Mouse (Mus musculus) midbrain, embryonic 14.5 days (tissue): ENCODE data around the gene Ctrc. TPM values are rescaled to one million over a fixed set of nuclear protein-coding genes. Genes with fewer than 3 reads are reported as not detected.
A peak's percentile ranks its signal among the peaks of the same experiment; 100 is the strongest.

ENCODE experiments used
- ATAC-seq: fragments of 200-750 bp; cut with Nextera tagmentation; 2 replicates; pipeline ENCODE4 v1.8.0; 2017; ENCODE audit warnings: moderate number of reproducible peaks, moderate library complexity; ENCODE audit not compliant: low FRiP score, low TSS enrichment
- DNase-seq: peaks from one replicate; pipeline ENCODE4 v3.0.0-alpha.2; 2015
- H3K27ac ChIP-seq: fragments of 300-500 bp; sonication (generic); replicated peaks from 2 replicates; pipeline ENCODE4 v1.5.1; 2014; ENCODE audit warnings: mild to moderate bottlenecking, low read depth, low read length, moderate library complexity
- H3K27me3 ChIP-seq: fragments of 300-500 bp; sonication (generic); 2 replicates; pipeline ENCODE4 v1.6.1; 2014; ENCODE audit warnings: low read length, control low read depth, mixed read lengths; ENCODE audit not compliant: control insufficient read depth, insufficient read depth
- H3K36me3 ChIP-seq: fragments of 300-500 bp; sonication (generic); 2 replicates; pipeline ENCODE4 v1.6.1; 2014; ENCODE audit warnings: low read length, control low read depth; ENCODE audit not compliant: control insufficient read depth, insufficient read depth
- H3K4me1 ChIP-seq: fragments of 300-500 bp; sonication (generic); 2 replicates; pipeline ENCODE4 v1.6.1; 2014; ENCODE audit warnings: mild to moderate bottlenecking, antibody characterized with exemption, low read length, control low read depth; ENCODE audit not compliant: control insufficient read depth, insufficient read depth
- H3K4me2 ChIP-seq: fragments of 300-500 bp; sonication (generic); 2 replicates; pipeline ENCODE4 v1.6.1; 2014; ENCODE audit warnings: mild to moderate bottlenecking, low read length, moderate library complexity
- H3K4me3 ChIP-seq: fragments of 300-500 bp; sonication (generic); replicated peaks from 2 replicates; pipeline ENCODE4 v1.5.1; 2014; ENCODE audit warnings: low read depth, low read length
- H3K9ac ChIP-seq: fragments of 300-500 bp; sonication (generic); replicated peaks from 2 replicates; pipeline ENCODE4 v1.6.1; 2014; ENCODE audit warnings: mild to moderate bottlenecking, low read length, moderate library complexity
- H3K9me3 ChIP-seq: fragments of 300-500 bp; sonication (generic); 2 replicates; pipeline ENCODE4 v1.6.1; 2016; ENCODE audit warnings: low read length, control low read depth, mixed read lengths; ENCODE audit not compliant: control insufficient read depth
- WGBS: fragments of 180-500 bp; shearing (Covaris S2); extraction: QIAGEN DNeasy Blood & Tissue Kit; methylation state at CpG from one replicate; pipeline ENCODE4 v1.1.7; 2014; 5-methylcytosine and 5-hydroxymethylcytosine counted together
- polyA plus RNA-seq: library from polyadenylated mRNA; unstranded; fragments of >200 nt; fragmentation: Nextera tagmentation; extraction: Ambion mirVana; gene quantifications from 2 replicates; pipeline ENCODE4 v1.2.1, GENCODE M21; 2014

Gene Ctrc
- polyA plus RNA-seq, 1 experiment from 2014 or later, result not detected

- H3K4me3 ChIP-seq, result no peak overlapping the region
- H3K36me3 ChIP-seq, result peaks cover 89% of the 10 kb centered on the region
- no peaks in the 10 kb centered on the region for H3K9me3 ChIP-seq
- H3K27ac ChIP-seq, result peak overlapping the region; percentile 22; the same call in 1 of the 2 replicates
- DNase-seq (peak; percentile 80), ATAC-seq (peak; percentile 57; the same call in 1 of the 2 replicates)
- H3K27me3 ChIP-seq, result no peaks in the 10 kb centered on the region
- H3K4me2 ChIP-seq, result no peak overlapping the region
- 78% methylated on average over 8 of the region's 8 CpGs for WGBS
- no peaks in the 10 kb centered on the region for H3K4me1 ChIP-seq
- no peak overlapping the region for H3K9ac ChIP-seq
These were observed 36.2 kb downstream of the Ctrc start for GRCm38 (mm10) chr4:141809850-141810464.

GRCm38 (mm10) chr4:141805886-141806285 lies 40.3 kb downstream of the Ctrc start:
- DNase-seq, result no peak
- Histone ChIP-seq H3K9me3 (no peaks in the 10 kb centered on the region), H3K27me3 (no peaks in the 10 kb centered on the region), H3K36me3 (peaks cover 77% of the 10 kb centered on the region), H3K4me1 (no peaks in the 10 kb centered on the region), H3K9ac (no peak overlapping the region), H3K27ac (no peak overlapping the region), H3K4me2 (no peak overlapping the region), H3K4me3 (no peak overlapping the region)
- no peak for ATAC-seq
- WGBS, result 97% methylated on average over 8 of the region's 8 CpGs

- no peaks in the 10 kb centered on the region for H3K27me3 ChIP-seq
- H3K4me1 ChIP-seq, result no peaks in the 10 kb centered on the region
- no peaks in the 10 kb centered on the region for H3K9me3 ChIP-seq
- H3K27ac ChIP-seq, result no peak overlapping the region
- 89% methylated on average over 4 of the region's 4 CpGs for WGBS
- no peak overlapping the region for H3K4me2 ChIP-seq
- ATAC-seq (no peak), DNase-seq (no peak)
- no peak overlapping the region for H3K4me3 ChIP-seq
- H3K36me3 ChIP-seq, result peaks cover 62% of the 10 kb centered on the region
- H3K9ac ChIP-seq, result no peak overlapping the region
These were observed 42.1 kb downstream of the Ctrc start for GRCm38 (mm10) chr4:141804105-141804504.

GRCm38 (mm10) chr4:141797545-141797944 lies 48.6 kb downstream of the Ctrc start:
- DNase-seq, result no peak

GRCm38 (mm10) chr4:141796954-141797353 lies 49.2 kb downstream of the Ctrc start:
- Histone ChIP-seq H3K4me1 (peaks cover 10% of the 10 kb centered on the region; the same call in 1 of the 2 replicates), H3K4me2 (no peak overlapping the region), H3K9me3 (no peaks in the 10 kb centered on the region), H3K9ac (no peak overlapping the region), H3K27me3 (no peaks in the 10 kb centered on the region), H3K27ac (no peak overlapping the region), H3K36me3 (peaks cover 13% of the 10 kb centered on the region), H3K4me3 (no peak overlapping the region)
- DNase-seq (no peak), ATAC-seq (no peak)
- 89% methylated on average over 4 of the region's 4 CpGs for WGBS

More at GRCm38 (mm10) chr4:141797545-141797944, 48.6 kb downstream of the Ctrc start:
- H3K27me3 ChIP-seq, result no peaks in the 10 kb centered on the region
- H3K9ac ChIP-seq, result no peak overlapping the region
- no peak overlapping the region for H3K27ac ChIP-seq
- peaks cover 13% of the 10 kb centered on the region for H3K36me3 ChIP-seq
- no peak for ATAC-seq
- H3K4me2 ChIP-seq, result no peak overlapping the region
- no peak overlapping the region for H3K4me3 ChIP-seq
- no peaks in the 10 kb centered on the region for H3K9me3 ChIP-seq
- 96% methylated on average over 5 of the region's 5 CpGs for WGBS
- peaks cover 10% of the 10 kb centered on the region; the same call in 1 of the 2 replicates for H3K4me1 ChIP-seq

GRCm38 (mm10) chr4:141796356-141796755 lies 49.8 kb downstream of the Ctrc start:
- H3K27ac ChIP-seq, result no peak overlapping the region
- H3K9ac ChIP-seq, result no peak overlapping the region
- no peak for DNase-seq
- peaks cover 10% of the 10 kb centered on the region; the same call in 1 of the 2 replicates for H3K4me1 ChIP-seq
- 91% methylated on average over 7 of the region's 7 CpGs for WGBS
- peaks cover 13% of the 10 kb centered on the region for H3K36me3 ChIP-seq
- no peaks in the 10 kb centered on the region for H3K27me3 ChIP-seq
- no peak for ATAC-seq
- H3K9me3 ChIP-seq, result no peaks in the 10 kb centered on the region
- H3K4me3 ChIP-seq, result no peak overlapping the region
- H3K4me2 ChIP-seq, result no peak overlapping the region

- peak overlapping the region; percentile 69 for H3K4me2 ChIP-seq
- H3K27ac ChIP-seq, result peak overlapping the region; percentile 91
- 15% methylated on average over 5 of the region's 5 CpGs for WGBS
- peak overlapping the region; percentile 75 for H3K4me3 ChIP-seq
- DNase-seq (no peak), ATAC-seq (no peak)
- H3K36me3 ChIP-seq, result peaks cover 13% of the 10 kb centered on the region
- H3K9ac ChIP-seq, result peak overlapping the region; percentile 70
- H3K9me3 ChIP-seq, result no peaks in the 10 kb centered on the region
- H3K27me3 ChIP-seq, result no peaks in the 10 kb centered on the region
- peaks cover 16% of the 10 kb centered on the region for H3K4me1 ChIP-seq
These were observed 52.0 kb downstream of the Ctrc start for GRCm38 (mm10) chr4:141794152-141794535.

GRCm38 (mm10) chr4:141793282-141794151 lies 52.6 kb downstream of the Ctrc start, which contains the start of gene Casp9:
TSS of gene Casp9 (plus strand) at chr4:141793612.
- Histone ChIP-seq H3K9me3 (no peaks in the 10 kb centered on the region), H3K9ac (peak within 1 kb of the TSS; percentile 70), H3K27ac (peak within 1 kb of the TSS; percentile 91), H3K27me3 (no peaks in the 10 kb centered on the region), H3K36me3 (peaks cover 16% of the 10 kb centered on the region), H3K4me1 (peaks cover 16% of the 10 kb centered on the region), H3K4me2 (peak within 1 kb of the TSS; percentile 69), H3K4me3 (peak within 1 kb of the TSS; percentile 75)
- peak; percentile 96 for DNase-seq
- under 1% methylated on average over 79 of the region's 80 CpGs for WGBS
- ATAC-seq, result peak; percentile 78
